Mouse (Mus musculus) spleen, adult 2 months (tissue): ENCODE measurements around the gene Stk25.

Experiments
- CTCF ChIP-seq: fragments of 200-500 bp; IDR thresholded peaks from 2 replicates; pipeline ENCODE4 v1.5.1; 2011; ENCODE audit warnings: mild to moderate bottlenecking, inconsistent platforms; ENCODE audit not compliant: insufficient read depth, insufficient read length, insufficient replicate concordance; ENCODE audit errors: extremely low read depth
- POLR2A ChIP-seq: fragments of 200-500 bp; IDR thresholded peaks from 2 replicates; pipeline ENCODE4 v1.6.1; 2011; ENCODE audit warnings: low read depth, low read length, inconsistent platforms

GRCm38 (mm10) chr1:93618948-93619347 is 39.5 kb downstream of the Stk25 start:
- no peak for TF ChIP-seq POLR2A
- no peak for TF ChIP-seq CTCF
